Mouse (Mus musculus) cortical plate, adult 2 months (tissue): ENCODE data around the gene Mei1.

Experiments used
- CTCF ChIP-seq: fragments of 200-500 bp; IDR thresholded peaks from 2 replicates; pipeline ENCODE4 v1.5.1; 2011; ENCODE audit warnings: mild to moderate bottlenecking, control low read depth, low read length; ENCODE audit not compliant: insufficient read depth; ENCODE audit errors: extremely low read depth
- POLR2A ChIP-seq: fragments of 200-500 bp; IDR thresholded peaks from 2 replicates; pipeline ENCODE4 v1.6.1; 2011; ENCODE audit warnings: mild to moderate bottlenecking, low read length, control low read depth; ENCODE audit not compliant: insufficient read depth; ENCODE audit errors: extremely low read depth

DNA sequence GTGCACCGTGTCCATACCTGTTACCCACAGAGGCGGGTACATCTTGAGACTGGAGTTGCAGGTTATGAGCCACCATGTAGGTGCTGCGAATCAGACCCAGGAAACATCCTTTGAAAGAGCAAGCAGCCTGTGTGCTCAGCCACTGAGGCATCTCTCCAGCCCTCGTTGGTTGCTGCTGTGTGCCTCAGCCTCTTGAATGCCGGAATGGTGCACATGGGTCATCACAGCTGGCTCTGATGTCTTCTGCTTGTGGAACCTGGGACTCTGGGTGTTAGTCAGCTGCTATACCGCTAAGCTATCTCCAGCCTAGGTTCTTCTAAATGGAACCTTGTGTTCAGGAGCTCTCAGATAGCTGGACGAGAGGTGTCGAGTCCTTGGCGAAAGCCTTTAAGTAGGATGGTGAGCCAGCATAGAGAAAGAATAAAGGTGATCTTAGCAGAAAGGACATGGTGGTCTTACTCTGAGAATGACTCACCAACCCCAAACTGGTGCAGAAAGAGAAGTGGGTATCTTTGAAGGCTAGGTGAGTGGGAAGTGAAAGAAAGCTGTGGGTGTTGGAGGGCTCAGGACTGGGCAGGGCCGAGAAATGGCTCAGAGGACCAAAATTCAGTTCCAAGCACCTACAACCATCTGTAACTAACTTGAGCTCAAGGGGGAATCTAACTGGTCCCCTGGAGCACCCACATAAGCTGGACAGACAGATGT lies 93.7 kb downstream of the Mei1 start:
- TF ChIP-seq POLR2A (no peak), CTCF (no peak)
